Mouse (Mus musculus): ENCODE measurements around the gene Cpne4.

- no peak for TF ChIP-seq POLR2A (IDR thresholded peaks at IDR 0.05; ENCODE audit: insufficient read depth, low read length)
- TF ChIP-seq CTCF (IDR thresholded peaks at IDR 0.05; ENCODE audit: low read depth, low read length), result no peak
Measured at GRCm38 (mm10) chr9:105049636-105050035, 502.6 kb downstream of the Cpne4 start.

Measured in ES-Bruce4 (cell line).